Mouse (Mus musculus) thymus, postnatal 4 days (tissue): ENCODE measurements at regions not wholly inside any gene's neighbourhood (a gene's known extent, or its start where the extent isn't known, plus 50 kb on each side); places are given as distances from the start of the nearest gene placed in this dataset.
"Not testable (repeated sequence)": the region's sequence is repeated elsewhere in the genome, so short reads cannot be mapped to it uniquely, and the experiment has no call there.

Experiments
- DNase-seq: peaks from one replicate; pipeline ENCODE4 v3.0.0; 2021

GRCm38 (mm10) chr16:55515228-55515696, 217.5 kb upstream of the Zpld1 start:
- DNase-seq = no peak

- DNase-seq = no peak
Observed at GRCm38 (mm10) chr16:55514448-55515200, 216.8 kb upstream of the Zpld1 start.

DNA sequence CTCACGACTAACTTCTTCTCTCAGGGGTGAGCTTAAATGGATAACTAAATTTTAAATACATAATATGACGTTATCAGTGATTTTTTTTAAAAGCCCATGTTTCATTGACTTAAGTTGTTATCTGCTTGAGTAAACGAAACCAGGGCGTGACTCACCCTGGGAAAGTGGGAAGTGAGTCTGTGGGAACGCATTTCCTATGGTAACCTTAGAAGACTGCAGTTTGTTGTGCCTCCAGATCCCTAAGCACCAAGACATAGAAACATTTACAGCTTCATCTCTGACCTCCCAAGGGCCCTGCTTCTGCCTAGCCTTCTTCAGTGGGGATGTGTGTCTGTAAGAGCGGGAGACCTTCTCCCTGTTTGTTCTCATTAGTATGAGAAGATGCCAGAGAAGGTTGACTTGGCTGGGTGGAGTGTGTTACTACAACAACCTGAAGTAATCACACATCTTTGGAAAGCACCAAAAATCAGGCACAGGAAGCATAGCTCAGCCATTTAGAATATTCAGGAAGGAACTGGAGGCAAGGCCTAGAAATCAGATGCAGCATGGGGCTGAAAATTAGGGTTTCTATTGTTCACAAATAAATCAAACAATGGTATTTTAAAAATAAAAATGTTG, 207.1 kb upstream of the Zpld1 start:
- DNase-seq = no peak

DNA sequence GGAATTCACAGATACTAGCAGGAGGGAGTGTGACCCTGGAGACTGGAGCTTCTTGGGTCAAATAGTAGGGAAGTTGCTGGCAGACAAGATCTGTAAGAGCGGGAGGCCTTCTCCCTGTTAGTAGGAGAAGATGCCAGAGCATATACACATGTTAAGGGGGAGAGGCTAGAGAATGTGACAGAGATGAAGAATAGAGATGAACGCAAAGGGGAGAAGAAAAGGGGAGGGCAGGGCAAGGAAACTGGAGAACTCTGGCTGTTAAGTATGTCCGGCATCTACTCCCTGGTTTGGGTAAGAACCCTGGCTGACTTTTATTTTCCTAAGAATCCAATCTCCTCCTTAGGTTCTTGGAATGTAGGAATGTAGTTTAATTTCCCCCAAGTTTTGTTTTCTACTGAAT, 206.5 kb upstream of the Zpld1 start:
- no peak for DNase-seq

GRCm38 (mm10) chr16:55503273-55503672, 205.5 kb upstream of the Zpld1 start:
- DNase-seq = peak; percentile 58

- DNase-seq = not testable (repeated sequence)
Observed at GRCm38 (mm10) chr16:55499831-55500230, 202.0 kb upstream of the Zpld1 start.

- no peak for DNase-seq
Observed at GRCm38 (mm10) chr16:55495051-55495450, 197.3 kb upstream of the Zpld1 start.

- no peak for DNase-seq
Observed at GRCm38 (mm10) chr16:55494162-55494561, 196.4 kb upstream of the Zpld1 start.

GRCm38 (mm10) chr16:55492111-55492510, 194.3 kb upstream of the Zpld1 start:
- DNase-seq = no peak

DNA sequence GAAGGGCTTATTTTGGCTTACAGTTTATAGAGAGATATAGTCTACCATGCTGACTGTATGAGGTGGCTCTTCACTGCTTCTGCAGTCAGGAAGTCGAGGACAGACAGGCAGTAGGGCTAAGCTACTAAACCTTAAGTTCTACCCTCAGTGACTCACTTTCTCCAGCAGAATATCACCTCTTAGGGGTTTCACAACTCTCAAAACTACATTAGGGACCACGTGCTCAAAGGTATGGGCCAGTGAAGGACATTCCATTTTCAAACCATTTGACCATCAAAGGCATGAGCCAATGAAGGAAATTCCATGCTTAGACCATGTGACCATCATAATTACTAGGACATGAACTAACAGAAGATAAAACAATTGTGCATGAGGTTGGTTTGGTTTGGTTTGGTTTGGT, 186.6 kb upstream of the Zpld1 start:
- no peak for DNase-seq

- no peak for DNase-seq
Observed at GRCm38 (mm10) chr16:55480745-55481144, 183.0 kb upstream of the Zpld1 start.

DNA sequence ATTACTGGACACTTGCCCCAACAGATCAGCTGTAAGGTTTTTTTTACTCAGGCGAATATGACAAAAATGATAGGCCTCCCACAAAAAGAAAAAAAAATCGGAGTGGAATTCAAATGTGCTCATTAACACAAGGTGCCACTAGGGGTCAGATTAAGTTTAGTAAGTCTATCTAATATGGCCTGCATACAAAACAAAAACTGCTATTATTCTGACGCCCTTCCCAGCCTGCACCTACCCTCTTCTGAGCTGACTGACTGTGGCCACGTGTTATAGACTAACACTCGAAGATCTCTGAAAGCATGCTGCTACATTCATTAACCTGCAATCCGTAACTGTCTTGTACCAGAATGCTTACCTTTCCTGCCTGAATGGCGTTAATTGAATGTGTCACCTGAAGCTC, 182.5 kb upstream of the Zpld1 start:
- no peak for DNase-seq

DNA sequence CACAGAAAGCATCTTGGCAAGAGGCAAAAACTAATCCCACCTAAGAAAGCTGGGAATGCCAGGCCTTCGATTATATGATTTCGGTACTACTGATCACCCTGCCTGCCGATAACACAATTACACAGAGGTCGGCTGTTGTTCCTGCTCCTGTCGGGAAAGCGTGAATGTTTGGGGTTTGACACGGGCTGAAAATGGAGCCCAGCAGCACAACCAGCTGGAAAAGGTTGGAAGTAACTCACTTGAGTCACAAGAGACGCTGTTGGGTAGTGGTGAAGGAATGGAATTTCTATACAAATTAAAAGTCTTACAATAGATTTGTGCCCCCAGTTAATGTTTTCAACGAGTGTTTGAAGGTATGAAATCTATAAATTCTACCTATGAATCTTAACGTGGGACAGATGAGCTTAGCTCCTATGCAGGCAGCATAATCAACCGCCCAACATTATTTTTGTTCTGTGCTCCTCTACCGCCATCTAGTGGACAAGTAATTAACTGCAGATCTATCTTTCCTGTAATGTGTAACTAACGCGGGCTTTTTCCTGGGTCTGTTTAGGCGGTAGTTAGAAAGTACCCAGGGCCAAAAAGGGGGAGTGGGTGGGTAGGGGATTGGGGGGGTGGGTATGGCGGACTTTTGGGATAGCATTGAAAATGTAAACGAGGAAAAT, 178.9 kb upstream of the Zpld1 start:
- DNase-seq = no peak

DNA sequence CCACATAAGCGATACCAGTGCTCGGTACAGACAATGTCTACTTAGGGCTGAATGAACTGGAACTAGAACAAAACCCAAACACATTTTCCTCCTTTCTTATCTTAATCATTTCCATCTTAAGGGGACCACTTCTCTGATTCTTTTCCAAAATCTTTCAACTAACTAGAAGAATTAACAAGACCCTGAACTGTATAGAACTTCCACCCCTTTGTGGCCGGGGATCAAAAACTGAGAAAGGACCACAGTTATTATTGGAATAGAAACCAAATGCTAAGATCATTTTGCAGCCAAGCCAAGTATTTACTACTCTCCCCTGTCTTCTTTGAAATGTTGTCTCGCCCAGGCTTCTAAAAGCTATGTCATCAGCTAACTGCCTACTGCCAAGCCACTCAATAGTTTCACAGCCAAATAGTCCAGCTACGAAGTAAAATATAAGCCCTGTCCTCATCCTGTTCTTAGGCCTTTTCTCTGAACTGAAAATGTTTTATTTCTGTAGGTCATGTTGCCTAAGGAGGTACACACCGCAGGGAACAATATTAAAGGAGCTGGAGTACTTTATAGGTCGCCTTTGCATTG, 177.3 kb upstream of the Zpld1 start:
- no peak for DNase-seq

DNA sequence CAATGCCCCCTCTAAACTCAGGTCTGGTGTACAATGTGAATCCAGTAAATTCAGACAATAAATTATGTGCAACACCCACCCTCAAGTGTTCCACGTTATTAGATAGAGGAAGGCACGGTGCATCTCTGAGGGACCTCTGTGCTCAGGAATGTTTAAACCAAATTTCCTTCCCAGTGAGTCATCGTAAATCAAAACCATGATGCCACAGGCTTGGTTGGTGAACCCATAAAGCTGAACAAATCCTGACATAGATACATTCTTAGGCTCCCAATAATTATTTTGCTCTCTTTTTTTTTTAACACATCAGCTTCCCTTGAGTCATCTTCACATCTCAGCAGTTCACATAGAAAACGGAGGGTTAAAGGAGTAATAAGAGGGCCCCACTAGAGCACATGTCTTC, 173.6 kb upstream of the Zpld1 start:
- no peak for DNase-seq

DNA sequence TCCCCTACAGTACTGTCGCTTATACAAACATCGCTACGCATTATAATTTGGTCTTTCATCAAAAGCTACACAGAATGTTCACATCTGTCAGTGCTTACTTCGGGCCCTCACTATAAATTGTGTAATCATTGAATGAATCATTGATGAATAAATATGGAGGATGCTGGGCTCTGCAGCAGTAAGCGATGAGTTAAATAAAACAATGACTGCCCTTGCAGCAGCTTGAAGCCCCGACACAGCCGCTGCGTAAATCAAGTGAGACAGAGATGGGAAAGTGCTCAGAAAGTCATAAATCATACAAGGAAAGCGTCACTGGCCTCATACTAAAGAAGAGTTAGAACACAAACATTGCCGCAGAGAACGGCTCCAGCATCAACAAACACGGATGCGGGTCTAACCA, 172.9 kb upstream of the Zpld1 start:
- no peak for DNase-seq

GRCm38 (mm10) chr16:55469703-55470102, 171.9 kb upstream of the Zpld1 start:
- DNase-seq = no peak

GRCm38 (mm10) chr16:55468833-55469458, 171.2 kb upstream of the Zpld1 start:
- peak; percentile 76 for DNase-seq

DNA sequence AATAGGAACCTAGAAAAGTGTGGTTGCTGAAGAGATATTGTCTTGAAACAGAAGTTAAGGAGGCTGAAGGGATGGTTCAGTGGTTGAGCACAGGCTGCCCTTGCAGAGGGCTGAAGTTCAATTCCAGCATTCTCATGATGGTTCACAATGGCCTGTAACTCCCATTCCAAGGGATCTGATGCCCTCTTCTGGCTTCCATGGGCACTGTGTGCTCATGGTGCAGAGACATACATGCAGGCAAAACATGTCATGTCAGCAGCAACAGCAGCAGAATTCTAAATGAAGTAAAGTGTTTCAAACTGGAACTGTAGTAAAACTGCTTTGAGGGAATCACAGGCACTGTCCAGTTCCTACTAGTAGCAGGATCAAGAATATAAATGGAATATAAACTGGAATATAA, 162.7 kb upstream of the Zpld1 start:
- no peak for DNase-seq

GRCm38 (mm10) chr16:55447581-55447980, 149.8 kb upstream of the Zpld1 start:
- no peak for DNase-seq

DNA sequence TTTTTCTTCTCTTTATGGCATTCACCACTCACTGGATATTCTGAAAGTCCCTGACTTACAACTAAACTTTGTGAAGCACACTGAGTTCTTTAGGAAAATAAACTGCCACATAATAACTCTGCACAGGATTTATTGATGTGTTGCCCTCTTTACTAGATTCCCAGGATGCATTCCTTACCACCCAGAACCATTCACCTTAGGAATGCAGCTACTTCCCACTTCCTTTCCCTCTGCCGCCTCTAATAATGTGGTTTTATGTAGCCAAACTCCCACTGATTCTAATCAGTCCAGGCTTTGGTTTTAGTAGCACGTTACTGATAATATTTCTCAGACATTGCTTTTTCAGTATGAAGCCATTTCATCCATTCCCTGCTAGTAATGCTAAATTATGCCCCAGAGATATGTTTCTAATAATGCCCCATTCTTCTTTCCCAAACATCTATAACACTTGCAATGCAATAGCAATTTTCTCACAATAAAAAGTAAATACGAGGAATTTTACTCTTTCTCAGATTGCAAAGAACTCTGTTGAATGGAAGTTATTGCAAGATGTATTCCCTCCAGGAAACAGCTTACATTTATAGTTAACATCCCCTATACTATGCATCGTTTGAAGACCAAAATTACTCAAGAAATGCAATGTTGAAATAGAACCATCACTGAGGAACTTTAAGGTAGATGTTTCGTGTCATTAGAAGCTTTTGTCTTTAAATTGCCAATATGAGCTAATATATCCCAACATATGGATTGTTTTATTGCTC, 145.2 kb upstream of the Zpld1 start:
- no peak for DNase-seq
